Mouse (Mus musculus) ES-Bruce4 (cell line): ENCODE measurements around the gene Tshz2. TPM values are rescaled to one million over a fixed set of nuclear protein-coding genes. Genes with fewer than 3 reads are reported as not detected.

Experiments used
- H3K27ac ChIP-seq: 2 replicates; pipeline ENCODE4 v1.5.1; 2012; ENCODE audit warnings: low read length, inconsistent platforms; ENCODE audit not compliant: insufficient read depth
- H3K27me3 ChIP-seq: 2 replicates; pipeline ENCODE4 v1.6.1; 2012; ENCODE audit warnings: mild to moderate bottlenecking, low read length, inconsistent platforms; ENCODE audit not compliant: control insufficient read depth, poor library complexity, insufficient read depth, severe bottlenecking
- H3K36me3 ChIP-seq: 2 replicates; pipeline ENCODE4 v1.6.1; 2012; ENCODE audit warnings: inconsistent platforms, mild to moderate bottlenecking, low read length, moderate library complexity; ENCODE audit not compliant: control insufficient read depth, poor library complexity, insufficient read depth, severe bottlenecking
- H3K4me1 ChIP-seq: one replicate; pipeline ENCODE4 v1.8.1; 2011; ENCODE audit warnings: low read length; ENCODE audit not compliant: control insufficient read depth, insufficient read depth
- H3K4me3 ChIP-seq: 2 replicates; pipeline ENCODE4 v1.5.1; 2011; ENCODE audit warnings: low read depth, mild to moderate bottlenecking, low read length
- H3K9ac ChIP-seq: 2 replicates; pipeline ENCODE4 v1.6.1; 2012; ENCODE audit warnings: low read depth, mild to moderate bottlenecking, inconsistent platforms; ENCODE audit not compliant: poor library complexity, severe bottlenecking
- H3K9me3 ChIP-seq: replicated peaks from 2 replicates; pipeline ENCODE4 v1.6.1; 2012; ENCODE audit warnings: mild to moderate bottlenecking, low read length, inconsistent platforms; ENCODE audit not compliant: control insufficient read depth, poor library complexity, insufficient read depth, severe bottlenecking
- CTCF ChIP-seq: IDR thresholded peaks from one replicate; pipeline ENCODE4 v1.8.1; 2011; ENCODE audit warnings: low read depth, low read length
- EP300 ChIP-seq: IDR thresholded peaks from 2 replicates; pipeline ENCODE4 v1.6.1; 2011; ENCODE audit warnings: low read depth, low read length; ENCODE audit not compliant: insufficient read depth
- POLR2A ChIP-seq: IDR thresholded peaks from one replicate; pipeline ENCODE4 v1.8.1; 2011; ENCODE audit warnings: low read length; ENCODE audit not compliant: insufficient read depth
- polyA plus RNA-seq: library from polyadenylated mRNA; stranded (reverse); fragments of >200 nt; gene quantifications from 2 replicates; pipeline ENCODE4 v1.2.4, GENCODE M21; 2011; ENCODE audit warnings: low read depth; ENCODE audit not compliant: missing spikeins, insufficient read depth, insufficient read length

Tshz2 gene
- polyA plus RNA-seq, 1 experiment: 0.24 TPM

- no peaks in the 10 kb centered on the region for H3K36me3 ChIP-seq
- no peaks in the 10 kb centered on the region for H3K9me3 ChIP-seq
- H3K27me3 ChIP-seq: peaks cover 2% of the 10 kb centered on the region; the same call in 1 of the 2 replicates
- no peak overlapping the region for H3K4me3 ChIP-seq
- no peak overlapping the region for H3K27ac ChIP-seq
- H3K9ac ChIP-seq: no peak overlapping the region
- TF ChIP-seq CTCF: no peak
- no peak for TF ChIP-seq POLR2A
- no peak for TF ChIP-seq EP300
- no peaks in the 10 kb centered on the region for H3K4me1 ChIP-seq
These were observed 188.2 kb downstream of the Tshz2 start for GRCm38 (mm10) chr2:169821021-169821441.

DNA sequence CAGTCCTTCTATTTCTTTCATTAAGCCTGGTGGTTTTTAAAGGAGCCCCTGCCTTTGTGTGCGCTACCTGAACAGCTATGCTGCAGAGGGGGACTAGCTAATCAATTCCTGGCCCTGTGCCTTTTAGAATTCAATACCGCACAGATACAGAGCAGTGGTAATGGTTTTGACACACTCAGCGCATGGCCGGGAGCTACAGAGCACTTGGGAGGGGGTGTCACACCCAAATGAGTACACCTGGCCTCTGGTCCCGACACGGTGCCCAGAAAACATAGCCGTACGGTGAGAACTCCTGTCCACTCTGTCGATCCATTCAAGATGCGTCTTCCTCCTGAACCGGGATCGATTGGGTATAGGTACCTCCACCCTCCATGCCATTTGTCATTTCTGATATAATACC, 193.1 kb downstream of the Tshz2 start:
- Histone ChIP-seq H3K27me3 (no peaks in the 10 kb centered on the region), H3K4me1 (no peaks in the 10 kb centered on the region), H3K27ac (no peak overlapping the region), H3K4me3 (no peak overlapping the region), H3K9ac (no peak overlapping the region), H3K36me3 (no peaks in the 10 kb centered on the region), H3K9me3 (peaks cover 2% of the 10 kb centered on the region; the same call in 1 of the 2 replicates)
- TF ChIP-seq POLR2A (no peak), EP300 (no peak), CTCF (no peak)

GRCm38 (mm10) chr2:169826316-169826715, 193.5 kb downstream of the Tshz2 start:
- no peaks in the 10 kb centered on the region for H3K27me3 ChIP-seq
- H3K36me3 ChIP-seq: no peaks in the 10 kb centered on the region
- no peak for TF ChIP-seq POLR2A
- TF ChIP-seq CTCF: no peak
- TF ChIP-seq EP300: no peak
- H3K4me1 ChIP-seq: no peaks in the 10 kb centered on the region
- H3K9me3 ChIP-seq: peaks cover 2% of the 10 kb centered on the region; the same call in 1 of the 2 replicates
- no peak overlapping the region for H3K9ac ChIP-seq
- H3K4me3 ChIP-seq: no peak overlapping the region
- H3K27ac ChIP-seq: no peak overlapping the region

DNA sequence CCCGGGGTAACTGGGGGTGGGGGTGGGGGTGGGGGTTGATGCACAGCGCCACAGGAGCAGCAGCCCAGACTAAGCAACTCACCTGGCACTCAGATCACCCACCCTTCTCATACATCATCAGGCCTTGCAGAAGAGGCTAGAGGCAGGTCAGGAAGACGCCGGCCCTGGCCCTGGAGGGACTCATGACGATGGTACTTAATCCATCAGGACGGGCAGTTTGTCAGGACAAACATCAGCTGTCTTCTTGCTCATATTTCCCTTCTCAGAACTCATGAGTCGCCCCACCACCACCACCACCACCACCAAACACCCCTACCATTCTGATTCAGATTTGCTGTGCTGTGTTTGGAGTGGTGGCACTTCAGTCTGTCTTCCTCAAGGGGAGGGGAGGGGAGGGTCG, 194.0 kb downstream of the Tshz2 start:
- no peaks in the 10 kb centered on the region for H3K4me1 ChIP-seq
- peaks cover 2% of the 10 kb centered on the region; the same call in 1 of the 2 replicates for H3K9me3 ChIP-seq
- no peaks in the 10 kb centered on the region for H3K27me3 ChIP-seq
- no peak overlapping the region for H3K9ac ChIP-seq
- H3K36me3 ChIP-seq: no peaks in the 10 kb centered on the region
- no peak overlapping the region for H3K4me3 ChIP-seq
- no peak overlapping the region for H3K27ac ChIP-seq
- TF ChIP-seq EP300 (no peak), POLR2A (no peak), CTCF (no peak)

DNA sequence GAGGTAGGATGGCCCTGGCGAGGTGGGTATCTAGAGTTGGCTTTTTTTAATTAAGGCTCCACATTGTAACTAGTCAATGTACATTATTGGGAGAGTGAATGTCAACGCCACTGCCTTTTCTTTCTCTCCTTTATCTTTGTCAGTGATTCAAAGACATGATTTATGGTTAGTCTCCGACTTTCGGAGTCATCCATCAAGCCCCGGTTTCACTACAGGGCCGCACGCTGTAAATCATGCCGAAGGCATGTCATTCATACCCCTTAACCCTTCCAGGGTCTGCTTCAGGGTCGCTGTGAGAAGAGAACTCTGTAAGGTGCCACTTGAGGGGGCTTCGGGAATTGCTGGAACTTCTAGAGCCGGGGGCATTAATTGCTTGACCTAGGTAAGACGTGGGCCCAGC, 199.4 kb downstream of the Tshz2 start:
- Histone ChIP-seq H3K4me1 (no peaks in the 10 kb centered on the region), H3K9me3 (peaks cover 2% of the 10 kb centered on the region; the same call in 1 of the 2 replicates), H3K36me3 (no peaks in the 10 kb centered on the region), H3K27me3 (no peaks in the 10 kb centered on the region), H3K27ac (no peak overlapping the region), H3K4me3 (no peak overlapping the region), H3K9ac (no peak overlapping the region)
- TF ChIP-seq EP300 (no peak), CTCF (no peak), POLR2A (no peak)

GRCm38 (mm10) chr2:169833638-169834037, 200.8 kb downstream of the Tshz2 start:
- H3K27ac ChIP-seq: no peak overlapping the region
- no peak overlapping the region for H3K9ac ChIP-seq
- H3K4me3 ChIP-seq: no peak overlapping the region
- no peaks in the 10 kb centered on the region for H3K36me3 ChIP-seq
- H3K27me3 ChIP-seq: no peaks in the 10 kb centered on the region
- TF ChIP-seq CTCF (no peak), EP300 (no peak), POLR2A (no peak)
- no peaks in the 10 kb centered on the region for H3K4me1 ChIP-seq
- no peaks in the 10 kb centered on the region; the same call in 1 of the 2 replicates for H3K9me3 ChIP-seq
